Mouse (Mus musculus) adrenal gland, adult 18-20 months (tissue): ENCODE measurements around the gene E130308A19Rik. TPM values are rescaled to one million over a fixed set of nuclear protein-coding genes. Genes with fewer than 3 reads are reported as not detected.
A peak's percentile ranks its signal among the peaks of the same experiment; 100 is the strongest.

Experiments used
- DNase-seq, 2 experiments: peaks; one replicate each; pipeline ENCODE4 v3.0.0; 2021 to 2022; ENCODE audit warnings: low spot score in 2 of 2
- total RNA-seq, 2 experiments: library from RNA; stranded (reverse); gene quantifications; 1 replicate in 1 of 2; 2 replicates in 1 of 2; pipeline ENCODE4 v1.2.3; 2021

The E130308A19Rik gene
- total RNA-seq, 2 experiments from 2014 or later, result 11.2 to 13.2 TPM

GRCm38 (mm10) chr4:59726501-59726900 lies 100.5 kb downstream of the E130308A19Rik start:
- no peak for DNase-seq

- DNase-seq, result no peak
Measured at GRCm38 (mm10) chr4:59727187-59727877, 101.3 kb downstream of the E130308A19Rik start.

- DNase-seq, result no peak
Measured at GRCm38 (mm10) chr4:59727878-59728261, 101.9 kb downstream of the E130308A19Rik start.

GRCm38 (mm10) chr4:59728839-59729238 lies 102.8 kb downstream of the E130308A19Rik start:
- no peak for DNase-seq

- no peak for DNase-seq
Measured at GRCm38 (mm10) chr4:59731544-59731943, 105.5 kb downstream of the E130308A19Rik start.

- DNase-seq, result no peak
Measured at GRCm38 (mm10) chr4:59739321-59739720, 113.3 kb downstream of the E130308A19Rik start.

- no peak for DNase-seq
Measured at GRCm38 (mm10) chr4:59739882-59740281, 113.9 kb downstream of the E130308A19Rik start.

- no peak for DNase-seq
Measured at GRCm38 (mm10) chr4:59753491-59754140, 127.6 kb downstream of the E130308A19Rik start.

- DNase-seq, result peak; percentile 42 to 67
Measured at GRCm38 (mm10) chr4:59756332-59757082, 130.5 kb downstream of the E130308A19Rik start.

GRCm38 (mm10) chr4:59757452-59758435 lies 131.7 kb downstream of the E130308A19Rik start:
- DNase-seq, result no peak

GRCm38 (mm10) chr4:59760016-59760415 lies 134.0 kb downstream of the E130308A19Rik start:
- DNase-seq, result no peak

- DNase-seq, result peak in 1 of 2 experiments; percentile 46
Measured at GRCm38 (mm10) chr4:59760636-59761364, 134.8 kb downstream of the E130308A19Rik start.

GRCm38 (mm10) chr4:59761365-59761729 lies 135.3 kb downstream of the E130308A19Rik start:
- no peak for DNase-seq

GRCm38 (mm10) chr4:59764950-59765349 lies 138.9 kb downstream of the E130308A19Rik start:
- DNase-seq, result no peak

GRCm38 (mm10) chr4:59765385-59766005 lies 139.5 kb downstream of the E130308A19Rik start:
- DNase-seq, result no peak

- DNase-seq, result no peak
Measured at GRCm38 (mm10) chr4:59767717-59768116, 141.7 kb downstream of the E130308A19Rik start.

GRCm38 (mm10) chr4:59772171-59772879 lies 146.3 kb downstream of the E130308A19Rik start:
- no peak for DNase-seq

- DNase-seq, result no peak
Measured at GRCm38 (mm10) chr4:59777828-59778227, 151.8 kb downstream of the E130308A19Rik start.

- DNase-seq, result no peak
Measured at GRCm38 (mm10) chr4:59780568-59780967, 154.6 kb downstream of the E130308A19Rik start.
